Mouse (Mus musculus) heart, adult 11 months (tissue): Measurements from ENCODE around the gene Lrrc27.

Experiments
- DNase-seq: peaks from one replicate; pipeline ENCODE4 v3.0.0; 2022

Gene Lrrc27

GRCm38 (mm10) chr7:139214596-139215340 is 2.0 kb downstream of the Lrrc27 start:
- peak; percentile 90 for DNase-seq

- DNase-seq: peak; percentile 82
Measured at GRCm38 (mm10) chr7:139215516-139215915, 2.7 kb downstream of the Lrrc27 start.

- DNase-seq: peak; percentile 80
Measured at GRCm38 (mm10) chr7:139215946-139216345, 3.2 kb downstream of the Lrrc27 start.

- peak; percentile 90 for DNase-seq
Measured at GRCm38 (mm10) chr7:139216464-139216863, 3.7 kb downstream of the Lrrc27 start.

- DNase-seq: peak; percentile 87
Measured at GRCm38 (mm10) chr7:139217046-139217445, 4.3 kb downstream of the Lrrc27 start.

- peak; percentile 95 for DNase-seq
Measured at GRCm38 (mm10) chr7:139218641-139219415, 6.0 kb downstream of the Lrrc27 start.

- peak; percentile 89 for DNase-seq
Measured at GRCm38 (mm10) chr7:139219486-139219885, 6.7 kb downstream of the Lrrc27 start.

- peak; percentile 97 for DNase-seq
Measured at GRCm38 (mm10) chr7:139220303-139220702, 7.5 kb downstream of the Lrrc27 start.

- DNase-seq: no peak
Measured at GRCm38 (mm10) chr7:139221072-139221471, 8.3 kb downstream of the Lrrc27 start.

GRCm38 (mm10) chr7:139221856-139222255 is 9.1 kb downstream of the Lrrc27 start:
- DNase-seq: peak; percentile 59

- DNase-seq: peak; percentile 55
Measured at GRCm38 (mm10) chr7:139222341-139222740, 9.6 kb downstream of the Lrrc27 start.

GRCm38 (mm10) chr7:139224070-139224469 is 11.3 kb downstream of the Lrrc27 start:
- peak; percentile 85 for DNase-seq

- peak; percentile 95 for DNase-seq
Measured at GRCm38 (mm10) chr7:139224725-139225124, 11.9 kb downstream of the Lrrc27 start.

- peak; percentile 83 for DNase-seq
Measured at GRCm38 (mm10) chr7:139226416-139226815, 13.6 kb downstream of the Lrrc27 start.

GRCm38 (mm10) chr7:139228447-139229171 is 15.8 kb downstream of the Lrrc27 start:
- DNase-seq: peak; percentile 96

- no peak for DNase-seq
Measured at GRCm38 (mm10) chr7:139229837-139230236, 17.0 kb downstream of the Lrrc27 start.

- no peak for DNase-seq
Measured at GRCm38 (mm10) chr7:139230241-139230640, 17.5 kb downstream of the Lrrc27 start.

- peak; percentile 98 for DNase-seq
Measured at GRCm38 (mm10) chr7:139233714-139234113, 20.9 kb downstream of the Lrrc27 start.

- peak; percentile 97 for DNase-seq
Measured at GRCm38 (mm10) chr7:139234426-139235188, 21.8 kb downstream of the Lrrc27 start.

- peak; percentile 96 for DNase-seq
Measured at GRCm38 (mm10) chr7:139235651-139236358, 23.0 kb downstream of the Lrrc27 start.

GRCm38 (mm10) chr7:139239432-139239831 is 26.6 kb downstream of the Lrrc27 start:
- no peak for DNase-seq

- DNase-seq: no peak
Measured at GRCm38 (mm10) chr7:139246086-139246485, 33.3 kb downstream of the Lrrc27 start.
